Mouse (Mus musculus): ENCODE results near the gene Adamts4.
A peak's percentile ranks its signal among the peaks of the same experiment; 100 is the strongest.

Adamts4 gene

DNA sequence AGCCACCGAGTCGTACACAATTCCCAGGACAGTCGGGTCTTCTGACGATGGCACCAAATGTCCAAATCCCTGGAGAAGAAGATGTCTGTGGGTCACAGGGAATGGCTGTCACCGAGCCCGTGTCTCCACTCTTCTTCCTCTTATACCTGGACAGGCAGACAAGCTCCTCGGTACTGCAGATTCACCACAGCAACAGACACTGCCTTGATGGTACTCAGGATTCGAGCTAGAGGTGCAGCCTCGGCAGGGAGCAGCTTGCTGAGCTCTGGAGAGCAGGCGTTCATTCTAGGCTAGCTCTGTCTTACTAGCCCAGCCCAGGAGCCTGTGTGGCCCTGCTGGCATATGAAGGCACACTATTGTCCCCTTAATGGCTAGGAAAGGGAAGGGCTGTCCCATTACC, 27.5 kb downstream of the Adamts4 start:
- no peak for DNase-seq (ENCODE audit: low read depth in 1 of 2, low spot score in 2 of 2)

- no peak for DNase-seq (ENCODE audit: low read depth in 1 of 2, low spot score in 2 of 2)
Measured at GRCm38 (mm10) chr1:171278436-171278835, 28.2 kb downstream of the Adamts4 start.

- no peak for DNase-seq (ENCODE audit: low read depth in 1 of 2, low spot score in 2 of 2)
Measured at GRCm38 (mm10) chr1:171279012-171279705, 28.9 kb downstream of the Adamts4 start.

DNA sequence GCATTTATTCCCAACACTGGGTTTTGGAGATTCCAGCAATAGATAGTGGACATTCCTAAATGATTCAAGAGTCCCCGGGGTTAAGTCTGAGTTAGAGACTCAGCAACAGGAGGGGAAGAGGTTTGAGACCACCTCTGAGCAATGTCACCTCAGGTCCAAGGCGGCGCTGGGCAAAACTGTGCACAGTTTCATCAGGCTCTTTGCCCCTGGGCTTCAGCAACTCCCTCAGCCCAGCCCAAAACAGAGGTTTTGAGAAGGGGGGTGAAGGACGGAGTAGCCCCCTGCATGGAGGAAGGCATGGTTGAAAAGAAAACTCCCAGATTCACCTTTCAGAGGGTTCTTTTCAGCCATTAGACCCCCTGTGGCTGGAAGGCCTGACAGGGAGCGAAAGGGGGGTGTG, 29.5 kb downstream of the Adamts4 start:
- no peak for DNase-seq (ENCODE audit: low read depth in 1 of 2, low spot score in 2 of 2)

GRCm38 (mm10) chr1:171280250-171280915, 30.2 kb downstream of the Adamts4 start:
- DNase-seq (ENCODE audit: low read depth in 1 of 2, low spot score in 2 of 2), result no peak

GRCm38 (mm10) chr1:171280916-171281527, 30.8 kb downstream of the Adamts4 start, which contains the start of gene Ppox:
TSS of gene Ppox (minus strand) at chr1:171281186.
- DNase-seq (ENCODE audit: low read depth in 1 of 2, low spot score in 2 of 2), result peak; percentile 83 to 84

DNA sequence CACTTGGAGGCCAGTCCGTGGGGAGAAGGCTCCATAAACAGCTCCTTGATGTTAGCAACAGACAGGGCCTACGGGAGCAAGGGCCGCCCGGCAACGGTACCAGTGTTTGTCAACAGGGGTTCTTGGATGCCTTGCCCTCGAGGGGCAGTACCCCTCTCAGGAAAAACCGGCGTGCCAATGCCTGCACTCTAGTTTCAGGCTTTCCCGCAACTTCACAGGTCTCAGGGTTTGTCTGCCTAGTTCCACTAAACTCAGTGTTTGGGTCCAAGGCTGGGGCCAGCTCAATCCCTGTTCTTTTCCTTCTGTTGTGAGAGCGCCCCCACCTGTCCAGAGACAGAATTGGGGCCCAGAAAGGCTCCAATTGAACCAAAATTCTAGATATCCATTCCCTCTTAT, 31.3 kb downstream of the Adamts4 start:
- DNase-seq (ENCODE audit: low read depth in 1 of 2, low spot score in 2 of 2), result peak; percentile 49 to 78

- no peak for DNase-seq (ENCODE audit: low read depth in 1 of 2, low spot score in 2 of 2)
Measured at GRCm38 (mm10) chr1:171282086-171282805, 32.0 kb downstream of the Adamts4 start.

DNA sequence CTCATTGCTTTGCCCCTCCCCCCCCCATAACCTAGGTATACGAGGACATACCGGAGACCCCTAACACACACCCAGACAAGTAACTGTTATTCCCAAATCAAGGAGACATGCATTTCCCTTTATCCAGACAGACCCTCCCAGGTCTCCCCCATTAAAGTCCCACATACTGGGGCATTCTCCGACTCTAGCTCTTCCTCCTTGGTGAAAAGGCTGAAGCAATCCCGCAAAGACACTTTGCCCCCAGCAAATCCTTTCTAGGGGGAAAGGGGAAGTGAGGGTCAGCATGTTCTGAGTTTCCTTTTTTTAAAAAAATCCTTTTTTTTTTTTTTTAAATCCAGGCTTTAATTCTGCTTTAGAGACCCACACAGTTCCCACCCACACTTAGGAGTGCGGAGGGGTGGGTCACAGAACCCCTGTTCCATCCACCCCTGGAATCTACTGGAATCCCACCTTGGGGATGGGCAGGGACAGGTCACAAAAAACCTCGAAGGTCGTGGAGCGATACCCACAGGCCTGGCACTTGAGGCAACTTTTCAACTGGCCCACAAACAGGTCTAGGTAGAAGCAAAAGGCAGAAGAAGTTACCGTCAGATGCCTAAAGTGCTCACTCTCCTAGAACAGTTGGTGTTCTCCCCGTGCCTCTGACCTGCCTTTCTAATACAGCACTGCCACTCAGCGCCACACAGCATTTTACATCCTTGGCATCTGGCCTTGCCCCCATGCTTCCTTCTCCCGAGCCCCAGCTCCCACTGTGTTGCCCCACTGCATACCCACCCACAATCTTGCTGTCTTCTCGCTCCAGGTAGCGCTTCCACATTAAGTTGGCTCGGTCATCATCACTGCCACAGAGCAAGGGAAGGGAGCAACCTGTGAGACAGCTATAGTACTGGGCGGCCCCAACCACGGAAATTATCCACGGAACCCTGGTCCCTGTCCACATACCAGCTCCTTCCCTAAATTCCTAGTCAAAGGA, 33.3 kb downstream of the Adamts4 start:
- DNase-seq (ENCODE audit: low read depth in 1 of 2, low spot score in 2 of 2), result no peak

DNA sequence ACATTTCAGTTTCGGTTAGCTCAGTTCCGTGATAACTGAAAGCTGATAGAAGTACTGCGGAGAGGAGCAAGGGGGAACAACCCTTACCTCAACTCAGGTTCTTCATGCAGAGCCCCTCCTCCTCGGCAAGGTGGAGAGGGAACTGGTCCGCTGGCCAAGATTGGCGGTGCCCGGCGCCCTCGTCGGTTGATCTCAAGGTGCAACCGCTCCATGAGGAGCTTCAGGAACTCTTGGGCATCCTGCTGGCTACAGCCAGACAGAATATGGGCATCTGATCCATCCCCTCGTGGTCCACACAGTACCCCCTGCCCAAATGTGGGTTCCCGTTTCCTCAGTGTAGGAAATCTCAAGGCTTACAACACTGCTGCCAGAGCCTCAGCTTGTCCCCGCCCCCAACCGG, 34.3 kb downstream of the Adamts4 start:
- no peak for DNase-seq (ENCODE audit: low read depth in 1 of 2, low spot score in 2 of 2)

DNA sequence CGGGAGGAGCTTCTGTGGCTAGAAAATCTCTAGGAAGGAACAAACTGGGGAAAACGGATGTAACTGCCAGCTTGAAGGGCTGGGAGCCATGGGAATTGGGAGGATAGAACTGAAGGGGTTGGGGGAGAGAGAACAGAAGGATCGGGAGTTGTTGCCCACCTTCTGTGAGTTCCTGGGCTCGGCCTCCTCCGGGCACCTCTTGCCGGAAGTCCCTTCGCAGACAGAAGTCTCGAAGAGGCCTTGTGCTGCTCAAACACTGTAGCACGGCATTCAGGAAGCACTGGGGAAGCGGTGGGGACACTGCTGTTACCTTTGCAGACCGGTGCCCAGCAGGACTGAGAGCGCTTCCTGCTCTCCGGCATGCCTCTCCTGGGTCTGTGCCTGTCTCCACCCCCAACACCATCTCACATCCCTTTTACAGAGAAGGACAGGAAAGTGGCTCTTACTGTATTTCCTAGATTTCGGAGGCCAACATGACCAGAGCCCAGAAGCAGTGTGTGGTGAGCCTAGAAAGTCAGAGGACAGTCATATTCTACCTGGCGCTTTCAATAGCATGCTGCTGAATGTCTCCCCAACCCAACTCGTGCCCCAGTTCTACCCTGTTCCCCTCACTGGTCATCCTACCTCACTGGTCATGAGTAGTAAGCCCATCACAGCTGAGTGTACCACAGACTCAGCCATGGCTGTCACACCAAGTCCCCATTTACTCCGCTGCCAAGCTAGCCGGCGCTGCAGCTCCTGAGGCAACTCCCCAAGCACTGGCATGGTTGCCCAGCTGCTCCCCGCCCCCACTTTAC, 35.1 kb downstream of the Adamts4 start:
- DNase-seq (ENCODE audit: low read depth in 1 of 2, low spot score in 2 of 2), result no peak

DNA sequence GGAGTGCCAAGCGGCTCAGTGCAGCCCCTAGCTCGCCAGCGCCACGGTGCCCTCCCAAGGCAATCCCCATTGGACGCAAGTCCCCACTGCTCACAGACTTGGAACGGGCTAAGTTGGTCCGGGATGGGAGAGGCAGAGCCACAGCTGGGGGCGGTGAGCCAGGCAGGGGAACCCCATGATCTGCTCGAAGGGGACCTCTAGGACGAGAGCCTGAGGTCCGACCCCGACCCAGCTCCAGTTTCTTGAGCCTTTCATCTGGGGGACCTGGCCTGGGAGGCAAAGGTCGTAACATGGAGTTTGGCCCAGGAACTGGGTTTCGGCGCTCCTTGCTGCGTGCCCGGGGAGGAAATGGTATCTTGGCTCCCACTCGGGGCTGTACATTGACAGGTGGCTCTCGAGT, 36.3 kb downstream of the Adamts4 start:
- no peak for DNase-seq (ENCODE audit: low read depth in 1 of 2, low spot score in 2 of 2)

DNA sequence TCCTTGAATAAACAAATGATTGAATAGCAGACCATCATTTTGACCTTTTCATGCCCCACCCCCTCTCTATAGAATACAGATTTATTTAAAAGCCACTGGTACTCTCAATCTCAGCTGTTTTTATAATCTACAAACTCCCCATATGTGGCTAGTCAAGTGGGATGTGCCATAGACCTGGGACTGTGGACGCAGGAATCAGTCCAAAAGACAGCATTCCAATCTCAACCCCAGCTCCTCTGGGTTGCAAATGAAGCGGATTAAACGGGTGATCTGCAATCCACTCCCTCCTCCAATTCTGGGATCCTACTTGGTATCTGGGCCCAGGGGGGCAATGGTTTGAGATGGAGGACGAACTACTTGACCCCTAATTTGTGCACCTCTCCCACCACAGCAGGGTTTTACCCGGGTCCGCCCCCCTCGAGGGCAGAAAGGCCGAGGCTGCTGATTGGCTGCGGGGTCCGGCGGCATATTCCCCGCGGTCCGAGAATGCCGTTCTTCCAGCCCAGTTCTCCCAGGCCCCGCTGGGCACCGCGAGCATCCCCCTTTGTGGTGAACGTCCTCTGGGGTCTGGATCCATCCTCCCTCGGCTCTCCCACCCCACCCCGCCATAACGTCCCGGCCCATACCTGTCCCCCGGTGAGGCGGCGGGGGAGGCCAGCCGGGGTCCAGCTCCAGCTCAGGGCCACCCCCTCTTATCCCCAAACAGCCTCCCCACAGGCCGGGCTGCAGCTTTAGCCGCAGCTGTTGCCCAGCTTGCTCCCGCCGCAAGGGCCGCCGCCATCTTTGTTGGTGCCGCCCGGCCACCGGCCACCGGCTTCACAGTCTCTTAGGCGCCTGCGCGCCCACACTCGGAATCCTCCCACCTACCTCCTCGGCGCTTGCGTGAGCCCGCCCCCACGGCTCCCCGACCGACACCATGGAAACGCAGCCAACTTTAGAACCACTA, 37.2 kb downstream of the Adamts4 start, which contains the start of gene Usp21:
TSS of gene Usp21 (minus strand) at position 856 of the 946 bp plus-strand sequence.
- peak; percentile 74 to 84 for DNase-seq (ENCODE audit: low read depth in 1 of 2, low spot score in 2 of 2)

GRCm38 (mm10) chr1:171288328-171288727, 38.1 kb downstream of the Adamts4 start:
- DNase-seq (ENCODE audit: low read depth in 1 of 2, low spot score in 2 of 2), result no peak

DNA sequence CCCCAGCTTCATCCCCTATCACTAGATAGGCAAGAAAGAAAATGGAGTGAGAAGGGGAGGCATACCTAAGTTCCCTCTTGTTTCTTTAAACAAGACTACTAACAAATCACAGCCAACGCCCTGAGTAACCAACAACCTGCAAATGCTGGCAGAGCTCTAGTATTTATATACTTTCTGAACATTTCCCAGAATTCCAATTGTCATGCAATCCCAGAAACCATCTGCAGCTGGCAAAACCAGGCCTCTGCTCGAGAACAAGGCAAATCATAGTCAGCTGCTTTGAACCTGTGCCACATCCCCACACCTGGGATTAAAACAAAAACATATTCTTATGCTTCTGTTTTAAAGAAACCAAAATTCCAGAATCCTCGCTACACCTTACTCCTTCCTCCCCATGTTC, 43.1 kb downstream of the Adamts4 start:
- no peak for DNase-seq (ENCODE audit: low read depth in 1 of 2, low spot score in 2 of 2)

GRCm38 (mm10) chr1:171293906-171294297, 43.7 kb downstream of the Adamts4 start:
- DNase-seq (ENCODE audit: low read depth in 1 of 2, low spot score in 2 of 2), result no peak

DNA sequence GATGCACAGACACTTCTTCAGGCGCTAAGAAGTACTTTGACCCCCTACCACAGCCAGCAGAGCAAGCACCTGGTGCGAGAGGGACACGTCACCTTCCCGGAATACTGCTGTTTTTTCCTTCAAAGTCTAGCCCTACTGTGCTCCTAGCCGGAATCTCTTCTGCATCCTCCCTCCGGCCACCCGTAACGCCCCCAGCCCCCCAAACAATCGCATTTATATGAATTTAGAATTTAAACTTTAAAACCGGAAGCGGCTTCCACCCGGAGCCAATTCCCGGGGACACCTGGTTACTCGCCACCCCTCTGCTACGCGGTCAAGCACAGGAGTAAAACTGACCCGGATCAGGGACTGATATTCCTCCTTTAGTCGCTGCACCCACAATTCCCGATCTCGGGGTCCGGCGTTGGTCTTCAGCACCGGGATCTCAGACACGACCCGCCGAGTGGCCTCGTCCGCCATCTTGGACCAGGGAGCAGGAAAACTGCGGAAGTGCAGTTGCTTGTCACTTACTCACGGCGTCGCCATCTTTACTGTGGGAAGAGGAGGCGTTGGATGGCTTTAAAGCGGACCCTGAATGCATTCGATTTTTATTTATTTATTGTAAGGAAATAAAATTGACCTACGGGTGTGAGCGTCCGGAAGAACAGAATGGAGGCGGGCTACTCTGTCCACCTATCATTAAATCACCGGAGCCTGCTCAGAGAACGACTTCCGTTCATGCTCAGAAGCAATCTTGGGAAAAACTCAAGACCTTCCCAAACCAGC, 44.3 kb downstream of the Adamts4 start, which contains the start of gene Ufc1:
TSS of gene Ufc1 (minus strand) at position 727 of the 765 bp plus-strand sequence.
- DNase-seq (ENCODE audit: low read depth in 1 of 2, low spot score in 2 of 2), result peak; percentile 57 to 82

DNA sequence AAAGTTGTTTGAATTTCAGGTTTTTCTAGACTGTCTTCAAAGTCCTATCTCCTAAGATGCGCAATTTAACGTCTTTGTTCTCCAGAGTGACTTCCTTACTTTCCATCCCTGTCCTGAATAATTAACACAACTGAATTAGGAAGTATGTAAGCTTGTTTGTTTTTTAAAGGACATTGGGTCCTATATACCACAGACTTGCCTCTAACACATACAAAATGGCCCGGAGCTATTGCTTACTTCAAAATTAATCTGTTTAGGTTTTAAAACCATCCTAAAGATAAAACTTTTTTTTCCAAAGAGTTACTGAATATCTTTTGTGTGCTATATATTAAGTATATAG, 44.8 kb downstream of the Adamts4 start:
- no peak for DNase-seq (ENCODE audit: low read depth in 1 of 2, low spot score in 2 of 2)

Measured in monocyte, adult 2 months (primary cell).